Mouse (Mus musculus) hindbrain, embryonic 10.5 days (tissue): Measurements from ENCODE around the gene Dedd2. TPM values are rescaled to one million over a fixed set of nuclear protein-coding genes. Genes with fewer than 3 reads are reported as not detected.
A peak's percentile ranks its signal among the peaks of the same experiment; 100 is the strongest.

Experiments used
- DNase-seq: peaks from one replicate; pipeline ENCODE4 v3.0.0-alpha.2; 2017; ENCODE audit warnings: low spot score
- H3K27ac ChIP-seq: fragments of 300-500 bp; sonication (generic); 2 replicates; pipeline ENCODE4 v1.5.1; 2016; ENCODE audit warnings: mild to moderate bottlenecking, moderate library complexity
- H3K27me3 ChIP-seq: fragments of 300-500 bp; sonication (generic); 2 replicates; pipeline ENCODE4 v1.6.1; 2016; ENCODE audit warnings: mild to moderate bottlenecking; ENCODE audit not compliant: poor library complexity, insufficient read depth, severe bottlenecking
- H3K36me3 ChIP-seq: fragments of 300-500 bp; sonication (generic); 2 replicates; pipeline ENCODE4 v1.6.1; 2016; ENCODE audit warnings: mild to moderate bottlenecking, moderate library complexity
- H3K4me1 ChIP-seq: fragments of 300-500 bp; sonication (generic); replicated peaks from 2 replicates; pipeline ENCODE4 v1.6.1; 2016; ENCODE audit warnings: mild to moderate bottlenecking
- H3K4me3 ChIP-seq: fragments of 300-500 bp; sonication (generic); 2 replicates; pipeline ENCODE4 v1.5.1; 2016; ENCODE audit warnings: mild to moderate bottlenecking, moderate library complexity
- H3K9me3 ChIP-seq: fragments of 300-500 bp; sonication (generic); 2 replicates; pipeline ENCODE4 v1.6.1; 2016; ENCODE audit warnings: mild to moderate bottlenecking, moderate library complexity
- WGBS: fragments of 180-500 bp; shearing (Covaris S2); methylation state at CpG from one replicate; pipeline ENCODE4 v1.1.7; 2016; 5-methylcytosine and 5-hydroxymethylcytosine counted together
- polyA plus RNA-seq: library from polyadenylated mRNA; unstranded; fragments of >200 nt; fragmentation: Nextera tagmentation; extraction: Ambion mirVana; gene quantifications from 2 replicates; pipeline ENCODE4 v1.2.1, GENCODE M21; 2016

Gene Dedd2
- polyA plus RNA-seq, 1 experiment from 2014 or later = 11.2 TPM

- H3K4me3 ChIP-seq = peak overlapping the region; percentile 46
- DNase-seq = peak; percentile 61
Observed at GRCm38 (mm10) chr7:25150151-25150663, 70.2 kb downstream of the Dedd2 start.

More at GRCm38 (mm10) chr7:25150151-25150663, 70.2 kb downstream of the Dedd2 start:
- Histone ChIP-seq H3K27me3 (peaks cover 83% of the 10 kb centered on the region), H3K9me3 (no peaks in the 10 kb centered on the region), H3K36me3 (no peaks in the 10 kb centered on the region), H3K27ac (peak overlapping the region; percentile 91), H3K4me1 (peaks cover 79% of the 10 kb centered on the region)
- WGBS = under 1% methylated on average over 17 of the region's 18 CpGs

Other genes with a start within 250 kb of the Dedd2 start
- gene Rabac1, start 247.9 kb downstream of the Dedd2 start, polyA plus RNA-seq = 98.4 and 126 TPM in 2 replicates
- gene Atp1a3, start 214.7 kb downstream of the Dedd2 start, polyA plus RNA-seq = 11.8 and 45.9 TPM in 2 replicates
- gene Grik5, start 148.3 kb downstream of the Dedd2 start, polyA plus RNA-seq = 5.5 and 7.9 TPM in 2 replicates
- gene Zfp574, start 148.0 kb downstream of the Dedd2 start, polyA plus RNA-seq = 44.4 and 45.9 TPM in 2 replicates
- 19.3 and 41.0 TPM in 2 replicates for gene Pou2f2, start 40.9 kb downstream of the Dedd2 start, polyA plus RNA-seq
- gene Zfp526, start 810 bp upstream of the Dedd2 start, polyA plus RNA-seq = 2.5 and 3.0 TPM in 2 replicates
- 11.6 and 12.5 TPM in 2 replicates for gene Gsk3a, start 17.2 kb upstream of the Dedd2 start, polyA plus RNA-seq
- gene Erf, start 30.1 kb upstream of the Dedd2 start, polyA plus RNA-seq = 8.0 and 8.6 TPM in 2 replicates
- gene Cic, start 47.1 kb upstream of the Dedd2 start, polyA plus RNA-seq = 23.2 and 23.5 TPM in 2 replicates
- gene Pafah1b3, start 77.4 kb upstream of the Dedd2 start, polyA plus RNA-seq = 271 and 384 TPM in 2 replicates
- gene Prr19, start 80.8 kb upstream of the Dedd2 start, polyA plus RNA-seq = 1.2 and 2.1 TPM in 2 replicates
- gene Tmem145, start 85.5 kb upstream of the Dedd2 start, polyA plus RNA-seq = 2.5 and 9.1 TPM in 2 replicates
- 16.5 and 18.2 TPM in 2 replicates for gene Megf8, start 96.5 kb upstream of the Dedd2 start, polyA plus RNA-seq
- not detected in 2 replicates for gene Cnfn, start 149.1 kb upstream of the Dedd2 start, polyA plus RNA-seq
- 6.0 and 8.6 TPM in 2 replicates for gene Lipe, start 178.1 kb upstream of the Dedd2 start, polyA plus RNA-seq
- 0.45 and 0.63 TPM in 2 replicates for gene Cxcl17, start 192.3 kb upstream of the Dedd2 start, polyA plus RNA-seq